Mouse (Mus musculus) lung, adult 2 months (tissue): ENCODE data around the gene Atg2a.

Source experiments
- CTCF ChIP-seq: fragments of 200-500 bp; IDR thresholded peaks from 2 replicates; pipeline ENCODE4 v1.5.1; 2011; ENCODE audit warnings: mild to moderate bottlenecking, low read length, control low read depth; ENCODE audit not compliant: insufficient read depth
- POLR2A ChIP-seq: fragments of 200-500 bp; IDR thresholded peaks from 2 replicates; pipeline ENCODE4 v1.6.1; 2011; ENCODE audit warnings: low read depth, mild to moderate bottlenecking, control low read depth, low read length, borderline replicate concordance; ENCODE audit errors: extremely low read depth

GRCm38 (mm10) chr19:6233647-6234046, 7.8 kb upstream of the Atg2a start:
- TF ChIP-seq CTCF (no peak), POLR2A (no peak)
